Mouse (Mus musculus): Measurements from ENCODE around the gene Adgrf1.

DNA sequence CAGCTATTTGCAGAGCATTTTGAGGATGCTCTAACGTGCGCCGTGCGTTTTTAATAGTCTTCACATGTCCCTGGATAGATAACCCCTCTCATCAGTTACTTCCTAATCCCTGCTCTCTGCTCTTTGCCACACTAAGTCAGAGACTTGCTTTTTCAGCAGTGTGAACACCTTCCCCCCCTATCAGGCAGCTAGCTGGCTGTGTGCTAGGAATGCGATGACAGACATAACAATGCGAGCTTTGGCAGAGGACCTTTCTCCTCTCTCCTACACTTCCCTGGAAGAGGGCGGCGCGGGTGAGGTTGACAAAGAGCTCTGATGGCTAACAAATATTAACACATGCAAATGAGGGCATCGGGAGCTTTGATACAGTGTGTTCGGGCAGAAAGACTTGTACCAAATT lies 92.2 kb downstream of the Adgrf1 start:
- TF ChIP-seq MYC (IDR thresholded peaks at IDR 0.05; ENCODE audit: low read depth, low read length) (no peak), CTCF (conservative IDR thresholded peaks at IDR 0.05 in 1 of 2, IDR thresholded peaks at IDR 0.05 in 1 of 2; ENCODE audit: low read depth in 2 of 2, low read length in 2 of 2) (no peak)
